Mouse (Mus musculus) intestine, postnatal 0 days (tissue): ENCODE data around the gene 1300017J02Rik. TPM values are rescaled to one million over a fixed set of nuclear protein-coding genes. Genes with fewer than 3 reads are reported as not detected.

Source experiments
- ATAC-seq: fragments of 200-750 bp; cut with Nextera tagmentation; 2 replicates; pipeline ENCODE4 v1.8.0; 2017; ENCODE audit warnings: mild to moderate bottlenecking, moderate TSS enrichment, moderate library complexity
- H3K27ac ChIP-seq: fragments of 300-500 bp; sonication (generic); 2 replicates; pipeline ENCODE4 v1.5.1; 2014; ENCODE audit warnings: mild to moderate bottlenecking, low read depth, low read length, moderate library complexity
- H3K27me3 ChIP-seq: fragments of 300-500 bp; sonication (generic); replicated peaks from 2 replicates; pipeline ENCODE4 v1.6.1; 2014; ENCODE audit warnings: low read length, mixed read lengths; ENCODE audit not compliant: control insufficient read depth, insufficient read depth
- H3K36me3 ChIP-seq: fragments of 300-500 bp; sonication (generic); 2 replicates; pipeline ENCODE4 v1.6.1; 2014; ENCODE audit warnings: mild to moderate bottlenecking, moderate library complexity; ENCODE audit not compliant: control insufficient read depth, insufficient read depth
- H3K4me1 ChIP-seq: fragments of 300-500 bp; sonication (generic); replicated peaks from 2 replicates; pipeline ENCODE4 v1.6.1; 2014; ENCODE audit warnings: antibody characterized with exemption, low read length, mixed read lengths; ENCODE audit not compliant: control insufficient read depth, insufficient read depth
- H3K4me2 ChIP-seq: fragments of 300-500 bp; sonication (generic); replicated peaks from 2 replicates; pipeline ENCODE4 v1.6.1; 2014; ENCODE audit warnings: low read depth, mild to moderate bottlenecking, moderate library complexity
- H3K4me3 ChIP-seq: fragments of 300-500 bp; sonication (generic); 2 replicates; pipeline ENCODE4 v1.5.1; 2014; ENCODE audit warnings: low read depth, low read length
- H3K9ac ChIP-seq: fragments of 300-500 bp; sonication (generic); 2 replicates; pipeline ENCODE4 v1.6.1; 2014; ENCODE audit warnings: mild to moderate bottlenecking, low read depth, low read length
- H3K9me3 ChIP-seq: fragments of 300-500 bp; sonication (generic); 2 replicates; pipeline ENCODE4 v1.6.1; 2016; ENCODE audit warnings: mixed run types; ENCODE audit not compliant: control insufficient read depth
- CTCF ChIP-seq: sonication (generic); IDR thresholded peaks from 2 replicates; pipeline ENCODE4 v1.5.1; 2016; ENCODE audit warnings: low read depth, mild to moderate bottlenecking, control low read depth, antibody characterized with exemption, moderate library complexity
- WGBS: fragments of 180-500 bp; shearing (Covaris S2); extraction: QIAGEN DNeasy Blood & Tissue Kit; methylation state at CpG from one replicate; pipeline ENCODE4 v1.1.7; 2014; 5-methylcytosine and 5-hydroxymethylcytosine counted together
- polyA plus RNA-seq: library from polyadenylated mRNA; unstranded; fragments of >200 nt; fragmentation: Nextera tagmentation; extraction: Ambion mirVana; gene quantifications from 2 replicates; pipeline ENCODE4 v1.2.1, GENCODE M21; 2015

1300017J02Rik gene
- polyA plus RNA-seq, 1 experiment from 2014 or later = 3.8 TPM

GRCm38 (mm10) chr9:103286396-103286795 lies 18.5 kb downstream of the 1300017J02Rik start:
- Histone ChIP-seq H3K4me1 (no peaks in the 10 kb centered on the region), H3K27me3 (no peaks in the 10 kb centered on the region), H3K9me3 (no peaks in the 10 kb centered on the region), H3K4me3 (no peak overlapping the region), H3K27ac (no peak overlapping the region), H3K36me3 (no peaks in the 10 kb centered on the region), H3K9ac (no peak overlapping the region), H3K4me2 (no peak overlapping the region)
- no peak for TF ChIP-seq CTCF
- WGBS = 48% methylated on average over 4 of the region's 4 CpGs
- ATAC-seq = no peak

DNA sequence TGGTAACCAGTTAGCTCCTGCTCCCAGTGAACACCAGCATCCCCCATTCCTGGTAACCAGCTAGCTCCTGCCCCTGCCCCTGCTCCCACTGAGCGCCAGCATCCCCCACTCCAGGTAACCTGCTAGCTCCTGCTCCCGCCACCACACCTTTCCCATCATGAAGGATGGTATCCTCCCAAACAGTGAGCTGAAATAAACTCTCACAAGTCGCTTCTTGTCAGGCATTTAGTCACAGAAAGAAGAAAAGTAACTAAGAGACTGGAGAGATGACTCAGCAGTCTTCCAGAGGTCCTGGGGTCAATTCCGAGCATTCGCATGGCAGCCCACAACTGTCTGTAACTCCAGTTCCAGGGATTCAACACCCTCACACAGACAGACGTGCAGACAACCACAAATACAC lies 28.0 kb downstream of the 1300017J02Rik start:
- H3K4me1 ChIP-seq = no peaks in the 10 kb centered on the region
- H3K27ac ChIP-seq = no peak overlapping the region
- no peak for TF ChIP-seq CTCF
- no peak overlapping the region for H3K9ac ChIP-seq
- no peak overlapping the region for H3K4me3 ChIP-seq
- H3K36me3 ChIP-seq = no peaks in the 10 kb centered on the region
- no peaks in the 10 kb centered on the region for H3K9me3 ChIP-seq
- ATAC-seq = no peak
- WGBS = 88% methylated on average over 6 of the region's 6 CpGs
- no peak overlapping the region for H3K4me2 ChIP-seq
- H3K27me3 ChIP-seq = no peaks in the 10 kb centered on the region

- no peak for ATAC-seq
- Histone ChIP-seq H3K4me1 (no peaks in the 10 kb centered on the region), H3K27ac (no peak overlapping the region), H3K36me3 (no peaks in the 10 kb centered on the region), H3K9ac (no peak overlapping the region), H3K4me3 (no peak overlapping the region), H3K4me2 (no peak overlapping the region), H3K27me3 (no peaks in the 10 kb centered on the region), H3K9me3 (no peaks in the 10 kb centered on the region)
- WGBS = 83% methylated on average over 1 of the region's 1 CpGs
- no peak for TF ChIP-seq CTCF
Measured at GRCm38 (mm10) chr9:103275676-103276075, 29.2 kb downstream of the 1300017J02Rik start.

DNA sequence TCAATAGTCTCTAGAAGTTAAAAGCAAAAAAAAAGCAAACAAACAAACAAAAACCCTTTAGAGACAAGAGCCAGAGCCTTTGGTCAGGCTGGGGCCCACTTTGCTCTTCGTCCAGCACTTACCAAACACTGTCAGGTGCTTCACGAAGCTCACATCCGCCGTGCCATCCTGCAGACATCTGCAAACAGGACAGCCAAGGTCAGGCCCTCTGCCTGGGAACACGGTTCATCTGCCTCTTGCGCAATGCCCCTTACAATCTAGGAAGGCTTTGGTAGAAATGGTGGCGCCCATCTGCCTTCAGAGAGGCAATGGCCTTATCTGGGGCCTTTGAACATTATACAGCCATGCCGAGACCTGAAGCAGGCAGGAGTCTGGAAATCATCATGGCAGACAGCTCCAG lies 30.1 kb downstream of the 1300017J02Rik start:
- Histone ChIP-seq H3K36me3 (no peaks in the 10 kb centered on the region), H3K27ac (no peak overlapping the region), H3K4me2 (no peak overlapping the region), H3K4me1 (no peaks in the 10 kb centered on the region), H3K27me3 (no peaks in the 10 kb centered on the region), H3K9ac (no peak overlapping the region), H3K4me3 (no peak overlapping the region), H3K9me3 (no peaks in the 10 kb centered on the region)
- ATAC-seq = no peak
- no peak for TF ChIP-seq CTCF
- WGBS = 58% methylated on average over 8 of the region's 8 CpGs

- no peak for TF ChIP-seq CTCF
- H3K4me3 ChIP-seq = no peak overlapping the region
- ATAC-seq = no peak
- no peaks in the 10 kb centered on the region for H3K9me3 ChIP-seq
- H3K9ac ChIP-seq = no peak overlapping the region
- H3K4me2 ChIP-seq = no peak overlapping the region
- H3K4me1 ChIP-seq = no peaks in the 10 kb centered on the region
- WGBS = 3% methylated on average over 4 of the region's 4 CpGs
- H3K36me3 ChIP-seq = no peaks in the 10 kb centered on the region
- H3K27ac ChIP-seq = no peak overlapping the region
- no peaks in the 10 kb centered on the region for H3K27me3 ChIP-seq
Measured at GRCm38 (mm10) chr9:103271104-103271503, 33.8 kb downstream of the 1300017J02Rik start.

GRCm38 (mm10) chr9:103265778-103266177 lies 39.1 kb downstream of the 1300017J02Rik start:
- H3K4me1 ChIP-seq = no peaks in the 10 kb centered on the region
- WGBS = 86% methylated on average over 4 of the region's 4 CpGs
- no peak overlapping the region for H3K4me3 ChIP-seq
- H3K4me2 ChIP-seq = no peak overlapping the region
- no peak for TF ChIP-seq CTCF
- ATAC-seq = no peak
- H3K27me3 ChIP-seq = no peaks in the 10 kb centered on the region
- no peak overlapping the region for H3K9ac ChIP-seq
- H3K9me3 ChIP-seq = 0 out of 2 replicates have a peak, but pooled peaks cover 4% of the 10 kb centered on the region
- no peak overlapping the region for H3K27ac ChIP-seq
- H3K36me3 ChIP-seq = no peaks in the 10 kb centered on the region

DNA sequence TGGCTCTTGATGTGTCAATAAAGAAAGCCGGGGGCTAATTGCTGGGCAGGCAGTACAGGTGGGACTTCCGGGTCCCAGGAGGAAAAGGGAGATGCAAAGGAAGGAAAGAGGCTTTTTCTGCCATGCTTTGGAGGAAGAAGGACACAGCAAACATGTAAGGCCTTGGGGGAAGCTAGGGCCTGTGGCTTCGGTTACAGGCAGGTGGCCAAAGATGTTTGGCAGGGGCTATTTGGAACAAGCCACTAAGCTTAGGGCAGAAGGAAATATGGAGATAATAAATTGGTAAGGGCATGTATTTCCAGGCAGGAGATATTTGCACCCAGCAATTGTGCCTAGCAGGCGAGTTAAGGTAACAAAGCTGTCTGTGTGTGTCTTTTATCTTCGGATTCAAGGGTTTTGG lies 52.0 kb downstream of the 1300017J02Rik start:
- Histone ChIP-seq H3K27ac (no peak overlapping the region), H3K4me1 (no peaks in the 10 kb centered on the region), H3K9ac (no peak overlapping the region), H3K4me2 (no peak overlapping the region), H3K4me3 (no peak overlapping the region), H3K27me3 (no peaks in the 10 kb centered on the region), H3K36me3 (no peaks in the 10 kb centered on the region), H3K9me3 (no peaks in the 10 kb centered on the region)
- no peak for ATAC-seq
- WGBS = 75% methylated on average over 5 of the region's 5 CpGs
- TF ChIP-seq CTCF = no peak
